Mouse (Mus musculus): ENCODE measurements around the gene Sbf2. TPM values are rescaled to one million over a fixed set of nuclear protein-coding genes. Genes with fewer than 3 reads are reported as not detected.

Gene Sbf2
- total and polyA plus RNA-seq, 3 experiments: 1.3 to 4.4 TPM; not detected in 1

DNA sequence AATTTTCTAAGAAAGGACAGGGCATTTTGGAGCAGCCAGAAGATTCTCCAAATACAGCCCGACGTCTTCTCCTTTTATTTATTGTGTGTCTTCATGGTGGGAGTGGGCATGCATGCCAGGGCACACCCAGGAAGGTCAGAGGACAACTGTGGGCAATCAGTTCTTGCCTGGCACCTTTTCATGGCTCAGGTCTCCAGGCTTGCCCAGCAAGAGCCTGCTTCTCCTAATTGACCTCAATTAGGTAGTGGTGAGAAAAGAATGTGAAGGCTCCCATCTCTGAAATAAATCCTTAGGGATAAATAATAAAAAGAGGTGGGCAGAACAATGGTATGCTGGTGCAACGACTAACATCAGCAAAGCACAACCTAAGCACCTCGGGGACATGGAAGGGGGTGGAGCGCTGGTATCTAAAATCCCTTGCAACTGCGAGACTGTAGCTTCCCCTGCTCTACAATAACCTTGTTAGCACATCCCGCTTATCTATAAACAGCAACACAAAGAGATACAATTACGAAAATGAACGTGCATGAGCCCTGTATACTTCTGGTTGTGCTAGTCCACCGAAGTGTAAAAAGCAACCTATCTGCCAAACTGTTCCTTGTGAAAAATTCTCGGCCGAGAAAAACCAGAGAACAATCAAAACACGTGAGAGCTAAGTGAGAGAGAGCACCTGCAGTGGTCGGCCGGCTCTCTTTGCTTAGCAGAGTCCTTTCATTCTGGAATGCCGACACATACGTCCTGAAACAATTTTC is 1.2 kb downstream of the Sbf2 start (continued):
- TF ChIP-seq ZNF384 (IDR thresholded peaks at IDR 0.05; ENCODE audit: low read depth, low read length) (no peak), E2F4 (IDR thresholded peaks at IDR 0.05; ENCODE audit: borderline replicate concordance, low read depth, low read length) (no peak), MAX (IDR thresholded peaks at IDR 0.05; ENCODE audit: low read length) (no peak), TAL1 (IDR thresholded peaks at IDR 0.05; ENCODE audit: low read length) (no peak), RAD21 (IDR thresholded peaks at IDR 0.05; ENCODE audit: low read depth, low read length) (no peak), SIN3A (IDR thresholded peaks at IDR 0.05; ENCODE audit: low read length) (peak; percentile 63), NELFE (IDR thresholded peaks at IDR 0.05; ENCODE audit: low read depth, low read length) (no peak), ZMIZ1 (IDR thresholded peaks at IDR 0.05; ENCODE audit: low read depth, low read length) (no peak), RCOR1 (IDR thresholded peaks at IDR 0.05; ENCODE audit: low read depth, low read length) (no peak)

- Histone ChIP-seq H3K79me2 (ENCODE audit: control insufficient read depth, insufficient read depth, low read length, poor library complexity) (no peaks in the 10 kb centered on the region; the same call in 1 of the 2 replicates), H3K27ac (ENCODE audit: control insufficient read depth, low read depth, low read length) (no peak overlapping the region), H3K36me3 (ENCODE audit: control insufficient read depth in 1 of 2, insufficient read depth in 2 of 2, low read length in 2 of 2) (no peaks in the 10 kb centered on the region), H3K9me3 (replicated peaks; ENCODE audit: insufficient read depth, low read length) (no peaks in the 10 kb centered on the region), H3K9ac (ENCODE audit: control insufficient read depth, low read depth, low read length, poor library complexity, severe bottlenecking) (no peak overlapping the region), H3K4me3 (ENCODE audit: control insufficient read depth in 1 of 2, insufficient read depth in 1 of 2, low read depth in 2 of 2, low read length in 2 of 2) (no peak overlapping the region), H3K27me3 (ENCODE audit: control insufficient read depth in 1 of 2, insufficient read depth in 2 of 2, low read length in 2 of 2) (no peaks in the 10 kb centered on the region; a peak in 1 of 4 replicates), H3K4me1 (ENCODE audit: control insufficient read depth in 1 of 2, insufficient read depth in 2 of 2, low read length in 2 of 2) (no peaks in the 10 kb centered on the region)
- peak in 1 of 3 experiments; percentile 14; a peak in 2 of 6 replicates for TF ChIP-seq CTCF (IDR thresholded peaks at IDR 0.05 in 2 of 3, conservative IDR thresholded peaks at IDR 0.05 in 1 of 3; ENCODE audit: control insufficient read depth in 1 of 3, insufficient read depth in 1 of 3, low read depth in 2 of 3, low read length in 3 of 3, poor library complexity in 1 of 3, severe bottlenecking in 1 of 3)
- TF ChIP-seq BHLHE40 (IDR thresholded peaks at IDR 0.05; ENCODE audit: borderline replicate concordance, low read depth, low read length): no peak
- no peak for DNase-seq (ENCODE audit: low read depth, low spot score)
Measured at GRCm38 (mm10) chr7:110606906-110607305, 7.8 kb downstream of the Sbf2 start.

- Histone ChIP-seq H3K4me3 (ENCODE audit: control insufficient read depth in 1 of 2, insufficient read depth in 1 of 2, low read depth in 2 of 2, low read length in 2 of 2) (no peak overlapping the region), H3K27ac (ENCODE audit: control insufficient read depth, low read depth, low read length) (no peak overlapping the region), H3K4me1 (ENCODE audit: control insufficient read depth in 1 of 2, insufficient read depth in 2 of 2, low read length in 2 of 2) (no peaks in the 10 kb centered on the region; a peak in 1 of 4 replicates), H3K36me3 (ENCODE audit: control insufficient read depth in 1 of 2, insufficient read depth in 2 of 2, low read length in 2 of 2) (no peaks in the 10 kb centered on the region; a peak in 1 of 4 replicates), H3K27me3 (ENCODE audit: control insufficient read depth in 1 of 2, insufficient read depth in 2 of 2, low read length in 2 of 2) (no peaks in the 10 kb centered on the region; a peak in 2 of 4 replicates), H3K79me2 (ENCODE audit: control insufficient read depth, insufficient read depth, low read length, poor library complexity) (no peaks in the 10 kb centered on the region; the same call in 1 of the 2 replicates), H3K9me3 (replicated peaks; ENCODE audit: insufficient read depth, low read length) (no peaks in the 10 kb centered on the region), H3K9ac (ENCODE audit: control insufficient read depth, low read depth, low read length, poor library complexity, severe bottlenecking) (no peak overlapping the region)
- no peak for DNase-seq (ENCODE audit: low read depth, low spot score)
- TF ChIP-seq MEF2A (IDR thresholded peaks at IDR 0.05; ENCODE audit: extremely low read depth, insufficient replicate concordance, low read depth, low read length, poor library complexity, severe bottlenecking) (no peak), ZKSCAN1 (IDR thresholded peaks at IDR 0.05; ENCODE audit: low read depth, low read length) (no peak), CHD2 (IDR thresholded peaks at IDR 0.05; ENCODE audit: low read length) (no peak), MYC (IDR thresholded peaks at IDR 0.05; ENCODE audit: low read depth, low read length) (no peak), CTCF (IDR thresholded peaks at IDR 0.05 in 2 of 3, conservative IDR thresholded peaks at IDR 0.05 in 1 of 3; ENCODE audit: control insufficient read depth in 1 of 3, insufficient read depth in 1 of 3, low read depth in 2 of 3, low read length in 3 of 3, poor library complexity in 1 of 3, severe bottlenecking in 1 of 3) (no peak), HCFC1 (IDR thresholded peaks at IDR 0.05; ENCODE audit: low read depth, low read length) (no peak), NELFE (IDR thresholded peaks at IDR 0.05; ENCODE audit: low read depth, low read length) (no peak), ZNF384 (IDR thresholded peaks at IDR 0.05; ENCODE audit: low read depth, low read length) (no peak), ZC3H11A (IDR thresholded peaks at IDR 0.05; ENCODE audit: low read depth, low read length) (no peak), JUND (IDR thresholded peaks at IDR 0.05; ENCODE audit: low read depth, low read length) (no peak), ELF1 (IDR thresholded peaks at IDR 0.05; ENCODE audit: low read depth, low read length) (no peak), ZMIZ1 (IDR thresholded peaks at IDR 0.05; ENCODE audit: low read depth, low read length) (no peak), KAT2A (conservative IDR thresholded peaks at IDR 0.05; ENCODE audit: low read depth, low read length) (no peak), MXI1 (IDR thresholded peaks at IDR 0.05; ENCODE audit: low read depth, low read length) (no peak), TAL1 (IDR thresholded peaks at IDR 0.05; ENCODE audit: low read length) (no peak), EP300 (IDR thresholded peaks at IDR 0.05; ENCODE audit: low read depth in 1 of 2, low read length in 2 of 2) (no peak), USF1 (IDR thresholded peaks at IDR 0.05; ENCODE audit: low read depth, low read length) (no peak), ETS1 (IDR thresholded peaks at IDR 0.05; ENCODE audit: low read depth, low read length) (no peak), TCF12 (IDR thresholded peaks at IDR 0.05; ENCODE audit: low read depth, low read length) (no peak)
Measured at GRCm38 (mm10) chr7:110605476-110605875, 9.2 kb downstream of the Sbf2 start.
